Mouse (Mus musculus): ENCODE measurements around the gene Ampd3.

The Ampd3 gene

GRCm38 (mm10) chr7:110769094-110769493 lies 1.1 kb downstream of the Ampd3 start:
- DNase-seq (ENCODE audit: low spot score in 2 of 2), result no peak

GRCm38 (mm10) chr7:110770949-110771348 lies 2.9 kb downstream of the Ampd3 start:
- no peak for DNase-seq (ENCODE audit: low spot score in 2 of 2)

DNA sequence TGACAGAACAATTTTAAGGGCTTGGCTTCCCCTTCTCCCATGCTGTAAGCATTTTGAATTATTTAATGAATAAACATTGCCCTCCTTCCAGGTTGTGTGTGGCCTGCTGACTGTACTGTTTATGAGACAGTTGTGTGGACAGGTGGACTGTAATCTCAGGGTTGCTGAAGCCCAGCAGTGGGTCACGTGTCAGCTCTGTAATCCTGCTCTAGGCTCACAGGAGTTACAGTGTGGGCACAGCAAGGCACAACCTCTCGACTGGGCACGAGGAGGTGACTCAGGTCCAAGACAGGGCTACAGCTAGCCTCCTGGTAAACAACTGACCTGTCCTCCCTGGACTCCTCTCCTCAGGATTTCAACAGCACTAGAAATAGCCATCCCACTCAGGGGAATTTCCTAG lies 4.3 kb downstream of the Ampd3 start:
- no peak for DNase-seq (ENCODE audit: low spot score in 2 of 2)

- peak; percentile 81 for DNase-seq (ENCODE audit: low spot score in 2 of 2)
These were observed 5.4 kb downstream of the Ampd3 start for GRCm38 (mm10) chr7:110773204-110774002.

GRCm38 (mm10) chr7:110774077-110774476 lies 6.1 kb downstream of the Ampd3 start:
- peak; percentile 79 to 82 for DNase-seq (ENCODE audit: low spot score in 2 of 2)

GRCm38 (mm10) chr7:110774674-110775073 lies 6.7 kb downstream of the Ampd3 start:
- no peak for DNase-seq (ENCODE audit: low spot score in 2 of 2)

- DNase-seq (ENCODE audit: low spot score in 2 of 2), result no peak
These were observed 9.4 kb downstream of the Ampd3 start for GRCm38 (mm10) chr7:110777146-110778001.

- no peak for DNase-seq (ENCODE audit: low spot score in 2 of 2)
These were observed 10.9 kb downstream of the Ampd3 start for GRCm38 (mm10) chr7:110778933-110779332.

- peak; percentile 80 to 85 for DNase-seq (ENCODE audit: low spot score in 2 of 2)
These were observed 11.7 kb downstream of the Ampd3 start for GRCm38 (mm10) chr7:110779605-110780111.

DNA sequence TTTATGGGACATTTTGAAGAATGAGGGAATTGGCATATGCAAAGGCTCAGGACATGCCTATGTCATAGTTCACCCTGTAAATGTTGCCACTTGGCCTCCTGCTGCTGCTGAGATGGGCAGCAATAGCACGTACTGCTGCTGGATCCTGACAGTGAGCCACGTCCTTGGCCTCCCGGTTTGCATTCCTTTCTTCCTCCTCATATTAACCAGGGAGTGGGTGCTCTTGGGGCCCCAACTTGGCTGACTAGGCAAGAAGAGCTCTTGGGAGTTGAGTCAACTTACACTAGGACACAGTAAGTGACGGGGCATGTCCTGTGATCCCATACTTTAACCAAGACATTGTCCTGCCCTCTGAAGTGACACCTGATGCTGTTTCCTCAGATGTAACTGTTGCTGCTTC lies 12.5 kb downstream of the Ampd3 start:
- DNase-seq (ENCODE audit: low spot score in 2 of 2), result no peak

DNA sequence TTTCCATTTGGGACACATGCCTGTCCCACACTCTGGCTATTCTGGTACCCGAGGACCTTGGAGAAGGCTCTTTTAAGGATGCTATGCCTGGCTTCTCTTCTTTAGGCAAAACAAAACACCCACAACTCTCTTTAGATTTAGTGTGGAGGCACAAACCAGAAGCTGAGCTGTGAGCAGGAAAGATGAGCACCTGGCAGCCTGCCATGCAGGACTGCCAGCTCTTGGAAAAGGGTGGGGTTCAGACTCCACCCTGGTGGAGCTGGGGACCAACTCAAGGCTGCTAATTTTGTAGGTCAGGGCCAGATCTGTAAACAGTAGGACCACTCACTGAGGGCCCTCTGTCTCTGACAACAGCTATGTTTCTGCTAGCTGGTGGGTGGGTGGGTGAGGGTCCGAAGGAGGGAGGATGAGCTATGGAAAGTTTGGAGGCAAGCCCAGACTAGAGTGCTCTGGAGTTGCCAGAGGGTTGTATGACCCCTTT lies 13.3 kb downstream of the Ampd3 start:
- peak; percentile 78 to 79 for DNase-seq (ENCODE audit: low spot score in 2 of 2)

- DNase-seq (ENCODE audit: low spot score in 2 of 2), result peak in 1 of 2 experiments; percentile 56
These were observed 14.1 kb downstream of the Ampd3 start for GRCm38 (mm10) chr7:110782135-110782534.

GRCm38 (mm10) chr7:110782845-110783478 lies 15.0 kb downstream of the Ampd3 start:
- DNase-seq (ENCODE audit: low spot score in 2 of 2), result no peak

DNA sequence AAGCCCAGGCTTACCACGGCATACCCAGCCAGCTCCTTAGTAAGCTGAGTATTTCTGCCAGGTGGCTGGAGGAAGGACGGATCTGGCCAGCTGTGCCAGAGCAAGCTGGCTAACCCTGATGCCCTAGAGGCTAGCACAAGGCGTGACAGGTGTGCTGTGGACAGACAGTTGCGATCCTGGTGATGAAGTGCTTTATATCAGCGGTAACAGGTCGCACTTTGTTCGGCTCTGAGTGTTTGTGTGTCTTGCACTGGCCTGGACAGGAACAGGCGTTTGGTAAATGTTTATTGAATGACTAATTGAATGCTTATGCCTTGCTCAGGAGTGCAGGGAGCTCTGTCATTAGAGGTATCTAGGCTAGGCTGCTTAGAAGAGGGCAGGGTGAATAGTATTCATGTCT lies 17.0 kb downstream of the Ampd3 start:
- DNase-seq (ENCODE audit: low spot score in 2 of 2), result no peak

DNA sequence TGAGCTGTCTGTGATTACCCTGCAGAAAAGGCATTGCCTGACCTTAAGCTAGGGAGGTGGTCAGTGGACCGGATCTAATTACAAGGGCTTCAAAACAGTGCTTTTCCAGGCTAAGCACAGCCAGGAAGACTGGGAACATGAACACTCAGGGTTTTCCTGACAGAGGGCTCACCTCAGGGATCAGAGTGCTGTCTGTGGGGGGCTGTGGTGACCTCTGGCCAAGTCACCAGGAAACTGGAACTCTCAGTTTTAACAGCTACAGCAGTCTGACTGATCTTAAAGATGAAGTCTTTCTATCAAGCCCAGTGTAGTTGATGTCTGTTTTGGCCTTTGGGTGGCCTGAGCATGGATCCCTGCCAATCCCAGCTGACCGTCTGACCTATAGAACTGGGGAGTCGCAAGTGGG lies 17.7 kb downstream of the Ampd3 start:
- no peak for DNase-seq (ENCODE audit: low spot score in 2 of 2)

GRCm38 (mm10) chr7:110787310-110787709 lies 19.3 kb downstream of the Ampd3 start:
- DNase-seq (ENCODE audit: low spot score in 2 of 2), result no peak

- DNase-seq (ENCODE audit: low spot score in 2 of 2), result no peak
These were observed 22.9 kb downstream of the Ampd3 start for GRCm38 (mm10) chr7:110790878-110791277.

GRCm38 (mm10) chr7:110792201-110792600 lies 24.2 kb downstream of the Ampd3 start:
- no peak for DNase-seq (ENCODE audit: low spot score in 2 of 2)

GRCm38 (mm10) chr7:110792834-110793233 lies 24.8 kb downstream of the Ampd3 start:
- DNase-seq (ENCODE audit: low spot score in 2 of 2), result no peak

GRCm38 (mm10) chr7:110794722-110795121 lies 26.7 kb downstream of the Ampd3 start:
- no peak for DNase-seq (ENCODE audit: low spot score in 2 of 2)

DNA sequence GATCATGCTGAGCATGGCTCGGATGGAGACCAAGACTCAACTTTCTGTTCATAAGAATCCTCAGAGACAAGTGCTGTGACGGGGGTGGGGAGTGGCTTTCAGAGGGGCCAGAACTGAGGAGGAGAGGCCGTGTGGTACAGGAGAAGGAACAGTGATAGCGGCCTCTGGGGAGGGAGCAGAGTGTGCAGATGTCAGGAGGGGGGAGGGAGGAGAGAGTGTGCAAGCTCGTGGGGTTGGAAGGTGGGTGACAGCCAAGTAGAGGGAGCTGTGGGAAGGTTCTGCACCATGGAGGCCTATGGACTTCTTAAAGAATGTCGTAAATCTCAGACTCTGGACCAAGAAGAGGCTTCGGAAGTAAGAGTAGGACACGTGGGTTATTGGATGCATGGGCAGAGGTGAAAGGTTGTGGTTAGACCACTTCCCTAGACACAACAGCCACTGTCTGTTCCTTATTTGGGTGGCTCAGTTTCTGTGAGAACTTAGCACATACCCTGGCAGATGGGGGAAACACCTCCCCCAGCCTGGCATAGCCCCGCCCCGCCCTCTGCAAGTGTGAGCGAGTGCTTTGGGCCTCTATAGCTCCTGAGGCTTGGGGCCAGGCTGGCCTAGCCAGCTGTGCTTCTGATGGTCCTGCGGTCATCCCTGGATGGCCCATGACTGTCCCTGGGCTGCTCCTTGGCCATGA lies 28.5 kb downstream of the Ampd3 start:
- DNase-seq (ENCODE audit: low spot score in 2 of 2), result no peak

Data from right cerebral cortex, postnatal 10 days (tissue).